Mouse (Mus musculus) intestine, embryonic 14.5 days (tissue): Measurements from ENCODE around the gene Rasa3. TPM values are rescaled to one million over a fixed set of nuclear protein-coding genes. Genes with fewer than 3 reads are reported as not detected.

Source experiments
- ATAC-seq: fragments of 200-750 bp; cut with Nextera tagmentation; replicated peaks from 2 replicates; pipeline ENCODE4 v1.8.0; 2017; ENCODE audit warnings: low read depth, moderate number of reproducible peaks, moderate TSS enrichment, moderate library complexity; ENCODE audit not compliant: low FRiP score, low TSS enrichment
- DNase-seq: peaks from one replicate; pipeline ENCODE4 v3.0.0-alpha.2; 2018; ENCODE audit warnings: low spot score
- H3K27ac ChIP-seq: fragments of 300-500 bp; sonication (generic); 2 replicates; pipeline ENCODE4 v1.5.1; 2014; ENCODE audit warnings: low read depth, mild to moderate bottlenecking, control low read depth
- H3K27me3 ChIP-seq: fragments of 300-500 bp; sonication (generic); replicated peaks from 2 replicates; pipeline ENCODE4 v1.6.1; 2014; ENCODE audit warnings: low read length, control low read depth; ENCODE audit not compliant: control insufficient read depth, insufficient read depth
- H3K36me3 ChIP-seq: fragments of 300-500 bp; sonication (generic); 2 replicates; pipeline ENCODE4 v1.6.1; 2014; ENCODE audit warnings: low read length, control low read depth; ENCODE audit not compliant: control insufficient read depth, insufficient read depth
- H3K4me1 ChIP-seq: fragments of 300-500 bp; sonication (generic); replicated peaks from 2 replicates; pipeline ENCODE4 v1.6.1; 2014; ENCODE audit warnings: low read length, control low read depth, mixed read lengths; ENCODE audit not compliant: control insufficient read depth, insufficient read depth
- H3K4me2 ChIP-seq: fragments of 300-500 bp; sonication (generic); 2 replicates; pipeline ENCODE4 v1.6.1; 2014; ENCODE audit warnings: low read length
- H3K4me3 ChIP-seq: fragments of 300-500 bp; sonication (generic); 2 replicates; pipeline ENCODE4 v1.5.1; 2014; ENCODE audit warnings: low read depth, low read length, control low read depth, mixed read lengths
- H3K9ac ChIP-seq: fragments of 300-500 bp; sonication (generic); 2 replicates; pipeline ENCODE4 v1.6.1; 2014; ENCODE audit warnings: mild to moderate bottlenecking, low read length
- H3K9me3 ChIP-seq: fragments of 300-500 bp; sonication (generic); 2 replicates; pipeline ENCODE4 v1.6.1; 2016; ENCODE audit warnings: low read length, control low read depth; ENCODE audit not compliant: control insufficient read depth
- WGBS: fragments of 180-500 bp; shearing (Covaris S2); extraction: QIAGEN DNeasy Blood & Tissue Kit; methylation state at CpG from one replicate; pipeline ENCODE4 v1.1.7; 2014; 5-methylcytosine and 5-hydroxymethylcytosine counted together
- polyA plus RNA-seq: library from polyadenylated mRNA; unstranded; fragments of >200 nt; fragmentation: Nextera tagmentation; extraction: Ambion mirVana; gene quantifications from 2 replicates; pipeline ENCODE4 v1.2.1, GENCODE M21; 2014

Gene Rasa3
- polyA plus RNA-seq, 1 experiment from 2014 or later = 24.9 TPM

DNA sequence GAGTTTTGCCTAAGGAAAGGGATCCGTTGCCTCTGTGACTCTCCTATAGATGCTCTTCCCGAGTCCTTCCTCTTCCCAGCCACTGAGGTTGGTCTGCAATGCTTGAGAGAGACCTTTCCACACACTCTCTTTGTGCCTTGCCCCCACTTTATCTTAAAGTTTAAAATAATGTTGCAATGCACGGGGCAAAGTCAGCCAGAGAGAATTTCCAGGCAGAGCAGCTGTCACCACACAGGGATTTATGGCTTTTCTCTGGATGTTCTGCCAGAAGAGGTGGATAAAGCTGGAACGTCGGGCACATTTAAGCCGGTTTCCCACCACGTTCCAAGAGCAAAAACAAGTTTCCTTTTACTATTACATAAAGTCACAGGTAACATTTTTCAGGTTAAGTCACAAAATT, 156.0 kb downstream of the Rasa3 start:
- no peaks in the 10 kb centered on the region for H3K9me3 ChIP-seq
- no peak for ATAC-seq
- peaks cover 29% of the 10 kb centered on the region for H3K4me1 ChIP-seq
- no peak for DNase-seq
- H3K4me2 ChIP-seq = no peak overlapping the region
- H3K36me3 ChIP-seq = no peaks in the 10 kb centered on the region
- no peaks in the 10 kb centered on the region for H3K27me3 ChIP-seq
- WGBS = 16% methylated on average over 7 of the region's 7 CpGs
- no peak overlapping the region for H3K4me3 ChIP-seq
- H3K9ac ChIP-seq = no peak overlapping the region
- H3K27ac ChIP-seq = no peak overlapping the region

DNA sequence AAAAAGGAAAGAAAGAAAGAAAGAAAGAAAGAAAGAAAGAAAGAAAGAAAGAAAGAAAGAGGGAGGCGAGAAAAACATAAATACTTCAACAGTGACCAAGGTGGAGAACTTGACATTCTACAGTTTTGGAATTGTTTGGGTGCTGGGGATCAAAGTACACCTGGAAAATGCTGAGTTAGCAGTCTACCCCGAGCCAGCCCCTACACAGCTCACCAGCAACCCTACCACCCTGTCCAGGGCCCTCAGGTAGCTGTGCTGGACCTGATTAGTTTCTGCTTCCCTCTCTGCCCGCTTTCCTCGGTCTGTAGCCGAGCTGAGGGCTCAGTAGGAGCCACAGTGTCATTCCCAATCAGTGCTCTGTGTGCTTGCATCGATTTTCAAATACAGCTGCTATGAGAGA, 157.1 kb downstream of the Rasa3 start:
- H3K27me3 ChIP-seq = no peaks in the 10 kb centered on the region
- no peak overlapping the region for H3K27ac ChIP-seq
- peaks cover 34% of the 10 kb centered on the region for H3K4me1 ChIP-seq
- H3K9ac ChIP-seq = no peak overlapping the region
- H3K4me3 ChIP-seq = no peak overlapping the region
- no peak overlapping the region for H3K4me2 ChIP-seq
- no peaks in the 10 kb centered on the region for H3K9me3 ChIP-seq
- WGBS = 58% methylated on average over 6 of the region's 6 CpGs
- H3K36me3 ChIP-seq = no peaks in the 10 kb centered on the region
- DNase-seq = no peak
- no peak for ATAC-seq

- Histone ChIP-seq H3K27ac (no peak overlapping the region), H3K36me3 (no peaks in the 10 kb centered on the region), H3K4me2 (no peak overlapping the region), H3K9me3 (no peaks in the 10 kb centered on the region), H3K9ac (no peak overlapping the region), H3K4me1 (peaks cover 34% of the 10 kb centered on the region), H3K4me3 (no peak overlapping the region), H3K27me3 (no peaks in the 10 kb centered on the region)
- no peak for DNase-seq
- ATAC-seq = no peak
- 53% methylated on average over 9 of the region's 9 CpGs for WGBS
These were observed 157.9 kb downstream of the Rasa3 start for GRCm38 (mm10) chr8:13519503-13519902.

- no peaks in the 10 kb centered on the region for H3K9me3 ChIP-seq
- H3K36me3 ChIP-seq = no peaks in the 10 kb centered on the region
- DNase-seq (no peak), ATAC-seq (no peak)
- H3K4me2 ChIP-seq = no peak overlapping the region
- no peak overlapping the region for H3K9ac ChIP-seq
- peaks cover 37% of the 10 kb centered on the region for H3K4me1 ChIP-seq
- H3K27me3 ChIP-seq = no peaks in the 10 kb centered on the region
- WGBS = 89% methylated on average over 6 of the region's 6 CpGs
- H3K27ac ChIP-seq = no peak overlapping the region
- no peak overlapping the region for H3K4me3 ChIP-seq
These were observed 160.1 kb downstream of the Rasa3 start for GRCm38 (mm10) chr8:13517284-13517781.

Other genes with a start within 250 kb of the Rasa3 start
- 1.9 and 2.1 TPM in 2 replicates for gene Tmem255b, start 242.4 kb downstream of the Rasa3 start, polyA plus RNA-seq
- 28.0 and 28.7 TPM in 2 replicates for gene Gas6, start 183.1 kb downstream of the Rasa3 start, polyA plus RNA-seq
- gene 1700029H14Rik, start 115.1 kb downstream of the Rasa3 start, polyA plus RNA-seq = not detected in 2 replicates
- 0.12 TPM in 1 of 2 replicates, not detected in the other for gene Cfap97d2, start 28.3 kb upstream of the Rasa3 start, polyA plus RNA-seq
- gene Cdc16, start 80.1 kb upstream of the Rasa3 start, polyA plus RNA-seq = 175 and 187 TPM in 2 replicates
- 36.7 and 41.5 TPM in 2 replicates for gene Upf3a, start 108.0 kb upstream of the Rasa3 start, polyA plus RNA-seq
- gene AF366264, start 160.8 kb upstream of the Rasa3 start, polyA plus RNA-seq = not detected in 2 replicates
- gene Champ1, start 192.0 kb upstream of the Rasa3 start, polyA plus RNA-seq = 38.8 and 43.5 TPM in 2 replicates
- gene Coprs, start 212.7 kb upstream of the Rasa3 start, polyA plus RNA-seq = 75.3 and 77.2 TPM in 2 replicates